ENCODE assay signal across 8 mouse cellular contexts in the genomic region with DNA sequence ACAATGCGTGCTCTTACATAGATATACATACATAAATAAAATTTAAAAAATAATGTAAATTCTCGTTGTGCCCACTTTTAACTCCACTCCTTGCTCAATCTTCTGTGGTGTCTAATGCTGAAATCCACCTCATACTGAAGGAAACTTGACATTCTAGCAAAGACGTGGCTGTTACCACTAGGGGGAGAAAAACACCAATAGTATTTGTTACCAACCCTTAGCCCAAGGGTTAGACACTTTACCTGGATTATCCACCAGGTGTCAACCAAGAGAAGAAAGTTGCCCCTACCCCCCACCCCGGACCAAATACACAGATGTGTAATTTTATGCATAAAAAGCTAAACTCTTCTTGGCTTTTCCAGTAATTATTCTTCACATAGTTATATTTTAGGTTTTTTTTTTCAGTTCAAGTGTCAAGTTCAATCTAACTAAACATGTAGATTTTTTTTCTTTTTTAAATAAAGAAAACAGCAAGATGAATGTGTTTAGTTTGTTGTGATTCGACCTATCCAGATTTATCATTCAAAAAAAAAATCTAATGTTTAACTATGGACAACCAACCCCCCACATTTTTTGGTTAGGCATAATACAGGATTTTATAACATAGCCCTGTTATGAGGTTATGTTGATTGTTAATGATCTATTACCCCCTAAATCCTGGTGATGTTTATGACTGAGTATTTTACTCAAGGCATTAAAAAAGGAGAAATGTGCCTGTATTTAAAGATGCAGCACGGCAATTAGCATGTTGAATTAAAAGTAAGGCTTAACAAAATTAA. TPM values are rescaled to one million over a fixed set of nuclear protein-coding genes. Genes with fewer than 3 reads are reported as not detected.
DNase-seq lines count a peak whose midpoint lies in the region; ATAC-seq and TF ChIP-seq lines count a peak whose summit lies in the region.

No protein-coding gene starts in this region.

- H3K27ac ChIP-seq in heart, embryonic 16.5 days (ENCODE audit: low read length): no peak overlapping the region

- 23% methylated on average over 6 of the region's 6 CpGs for WGBS in heart, embryonic 16.5 days

- no peak for TF ChIP-seq CTCF in Patski (IDR thresholded peaks at IDR 0.05)

- no peaks in the 10 kb centered on the region for H3K36me3 ChIP-seq in heart, embryonic 16.5 days (ENCODE audit: control insufficient read depth, insufficient read depth)

- DNase-seq in adrenal gland, adult 2 months: peak; percentile 62
- no peak for DNase-seq in adrenal gland, adult 8-10 months
- DNase-seq in Patski (ENCODE audit: low read depth, low spot score): peak; percentile 41
- peak; percentile 66 for DNase-seq in embryo, embryonic 11.5 days (ENCODE audit: low read depth, low spot score)
- DNase-seq in layer of hippocampus, adult 9-10 months (ENCODE audit: low spot score): peak; percentile 66
- peak; percentile 88 for DNase-seq in lung, postnatal 25 days (ENCODE audit: low spot score)
- peak; percentile 12 for DNase-seq in spleen, adult 12 weeks (ENCODE audit: low spot score)

- no peaks in the 10 kb centered on the region for H3K9me3 ChIP-seq in heart, embryonic 16.5 days (replicated peaks; ENCODE audit: control insufficient read depth, low read length)

- POLR2A ChIA-PET in Patski (lab: Charles Lee): interaction anchor here (0.7 kb wide), 1 partner anchor 227 kb away, joined by 4 read pairs; no protein-coding TSS in a partner anchor

- no peak overlapping the region for H3K4me2 ChIP-seq in heart, embryonic 16.5 days (ENCODE audit: low read depth, low read length)

- ATAC-seq in Patski: no peak
- ATAC-seq in heart, embryonic 16.5 days (replicated peaks; ENCODE audit: extremely low read depth, insufficient read depth, low FRiP score): no peak

- peaks cover 2% of the 10 kb centered on the region for H3K4me1 ChIP-seq in heart, embryonic 16.5 days (ENCODE audit: control insufficient read depth, insufficient read depth, low read length)

- CTCF ChIA-PET in Patski (lab: Charles Lee): interaction anchor here (0.6 to 2.9 kb wide), 12 partner anchors 55 to 488 kb away, joined by 3 to 15 read pairs (median 6); no protein-coding TSS in a partner anchor

- in situ Hi-C loops in Patski (cut with MboI; ENCODE audit: low pct_unique_long_range_greater_than_20kb): loop anchor here (5.0 kb wide), 4 partner anchors 140 to 485 kb away; no protein-coding TSS in a partner anchor

- H3K9ac ChIP-seq in heart, embryonic 16.5 days (ENCODE audit: low read length): peak overlapping the region; percentile 99

- peaks cover 6% of the 10 kb centered on the region for H3K27me3 ChIP-seq in Patski
- no peaks in the 10 kb centered on the region for H3K27me3 ChIP-seq in heart, embryonic 16.5 days (ENCODE audit: control insufficient read depth, insufficient read depth, low read length)

- H3K4me3 ChIP-seq in heart, embryonic 16.5 days (ENCODE audit: low read length): no peak overlapping the region

RNA-seq across cellular contexts. Expression of a gene that starts 1.3 kb away (rescaled TPM):
- 100 to 1,000 TPM in 1 of 2 experiments, 10 to 100 TPM in 1; 79.3 to 112 TPM for total RNA-seq in adrenal gland, adult 2 months (2021)
- 26.9 and 34.5 TPM in 2 replicates for polyA plus RNA-seq in adrenal gland, adult 2 months (2012; rRNA removed)
- total RNA-seq in adrenal gland, adult 8-10 months (2022): 100 to 1,000 TPM; 106 to 200 (median 117) TPM
- 31.2 TPM for polyA plus RNA-seq in Patski (2021)
- 42.2 and 42.6 TPM in 2 replicates for polyA plus RNA-seq in heart, embryonic 16.5 days (2015; fragmentation: Nextera tagmentation; extraction: Ambion mirVana)
